Mouse (Mus musculus): ENCODE data around the gene Plcb3. TPM values are rescaled to one million over a fixed set of nuclear protein-coding genes. Genes with fewer than 3 reads are reported as not detected.
A peak's percentile ranks its signal among the peaks of the same experiment; 100 is the strongest.

Plcb3 gene
- polyA plus RNA-seq, 1 experiment from 2014 or later: 138 TPM

- no peak for DNase-seq (ENCODE audit: low spot score)
- Histone ChIP-seq H3K27ac (ENCODE audit: low read depth) (peak overlapping the region; percentile 47; the same call in 1 of the 2 replicates), H3K9ac (ENCODE audit: low read length) (no peak overlapping the region), H3K9me3 (ENCODE audit: control insufficient read depth, low read length) (no peaks in the 10 kb centered on the region), H3K4me2 (ENCODE audit: low read length) (no peak overlapping the region), H3K4me3 (ENCODE audit: low read depth, low read length) (no peak overlapping the region), H3K4me1 (replicated peaks; ENCODE audit: control insufficient read depth, insufficient read depth, low read length) (0 out of 2 replicates have a peak, but pooled peaks cover 6% of the 10 kb centered on the region), H3K27me3 (replicated peaks; ENCODE audit: control insufficient read depth, insufficient read depth, low read length) (no peaks in the 10 kb centered on the region), H3K36me3 (ENCODE audit: control insufficient read depth, insufficient read depth, low read length) (no peaks in the 10 kb centered on the region)
- 69% methylated on average over 9 of the region's 9 CpGs for WGBS
- ATAC-seq (replicated peaks; ENCODE audit: low FRiP score, low TSS enrichment, low read depth): no peak
Measured at GRCm38 (mm10) chr19:7006892-7007593, 30.8 kb upstream of the Plcb3 start.

- no peak overlapping the region for H3K4me2 ChIP-seq (ENCODE audit: low read length)
- ATAC-seq (replicated peaks; ENCODE audit: low FRiP score, low TSS enrichment, low read depth) (no peak), DNase-seq (ENCODE audit: low spot score) (no peak)
- H3K27me3 ChIP-seq (replicated peaks; ENCODE audit: control insufficient read depth, insufficient read depth, low read length): no peaks in the 10 kb centered on the region
- H3K9me3 ChIP-seq (ENCODE audit: control insufficient read depth, low read length): 0 out of 2 replicates have a peak, but pooled peaks cover 4% of the 10 kb centered on the region
- no peak overlapping the region for H3K27ac ChIP-seq (ENCODE audit: low read depth)
- H3K4me1 ChIP-seq (replicated peaks; ENCODE audit: control insufficient read depth, insufficient read depth, low read length): peaks cover 12% of the 10 kb centered on the region
- H3K36me3 ChIP-seq (ENCODE audit: control insufficient read depth, insufficient read depth, low read length): peaks cover 17% of the 10 kb centered on the region; the same call in 1 of the 2 replicates
- no peak overlapping the region for H3K4me3 ChIP-seq (ENCODE audit: low read depth, low read length)
- 89% methylated on average over 19 of the region's 19 CpGs for WGBS
- no peak overlapping the region for H3K9ac ChIP-seq (ENCODE audit: low read length)
Measured at GRCm38 (mm10) chr19:6999360-7000063, 23.2 kb upstream of the Plcb3 start.

DNA sequence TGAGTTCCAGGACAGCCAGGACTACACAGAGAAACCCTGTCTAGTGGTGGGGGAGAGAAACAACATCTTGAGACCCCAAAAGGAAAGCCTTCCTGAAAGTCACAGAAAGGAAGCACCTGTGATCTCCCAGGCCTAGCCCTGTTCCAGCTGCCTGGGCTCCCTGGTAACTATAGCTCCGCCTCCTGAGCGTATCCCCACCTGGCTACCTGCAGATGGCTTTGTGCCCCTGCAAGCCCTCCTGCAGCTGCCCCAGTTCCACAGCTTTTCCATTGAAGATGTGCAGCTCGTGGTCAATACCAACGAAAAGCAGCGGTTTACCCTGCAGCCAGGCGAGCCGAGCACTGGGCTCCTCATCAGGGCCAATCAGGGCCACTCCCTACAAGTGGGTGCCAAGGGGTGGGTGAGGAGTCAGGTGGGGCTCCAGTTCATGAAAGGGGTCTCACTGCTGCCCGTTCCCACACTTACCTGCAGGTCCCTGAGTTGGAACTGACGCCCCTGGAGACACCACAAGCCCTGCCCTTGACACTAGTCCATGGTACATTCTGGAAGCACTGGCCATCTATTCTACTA lies 21.5 kb upstream of the Plcb3 start:
- DNase-seq (ENCODE audit: low spot score): no peak
- no peak overlapping the region for H3K4me2 ChIP-seq (ENCODE audit: low read length)
- ATAC-seq (replicated peaks; ENCODE audit: low FRiP score, low TSS enrichment, low read depth): no peak
- no peak overlapping the region for H3K4me3 ChIP-seq (ENCODE audit: low read depth, low read length)
- H3K9me3 ChIP-seq (ENCODE audit: control insufficient read depth, low read length): 0 out of 2 replicates have a peak, but pooled peaks cover 4% of the 10 kb centered on the region
- no peak overlapping the region for H3K9ac ChIP-seq (ENCODE audit: low read length)
- 86% methylated on average over 9 of the region's 9 CpGs for WGBS
- peaks cover 12% of the 10 kb centered on the region for H3K4me1 ChIP-seq (replicated peaks; ENCODE audit: control insufficient read depth, insufficient read depth, low read length)
- H3K27ac ChIP-seq (ENCODE audit: low read depth): no peak overlapping the region
- peaks cover 17% of the 10 kb centered on the region; the same call in 1 of the 2 replicates for H3K36me3 ChIP-seq (ENCODE audit: control insufficient read depth, insufficient read depth, low read length)
- H3K27me3 ChIP-seq (replicated peaks; ENCODE audit: control insufficient read depth, insufficient read depth, low read length): no peaks in the 10 kb centered on the region

DNA sequence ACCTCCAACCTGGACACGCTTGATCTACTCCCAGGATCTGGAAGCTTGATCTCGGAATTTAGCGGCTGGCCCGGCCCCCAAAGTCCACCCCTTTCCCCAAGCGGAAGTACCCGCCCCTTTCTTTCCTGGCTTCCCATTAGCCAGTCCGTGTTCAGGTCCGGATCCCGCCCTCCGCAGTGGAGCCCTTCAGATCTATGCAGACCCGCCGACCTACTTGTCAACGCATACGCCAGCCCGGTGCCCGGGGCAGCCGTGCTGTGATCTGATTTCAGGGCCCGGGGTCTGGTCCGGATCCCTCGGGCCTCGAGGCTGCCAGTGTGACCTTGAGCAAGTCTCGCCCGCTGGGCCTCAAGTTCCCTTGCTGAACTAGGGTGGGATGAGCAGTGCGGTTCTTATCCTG lies 19.7 kb upstream of the Plcb3 start, which contains the start of the genes Nudt22 and Trpt1:
Nudt22 (minus strand) TSS at position 112 of the 400 bp plus-strand sequence.
Trpt1 (plus strand) TSS at position 126 of the 400 bp plus-strand sequence.
- Histone ChIP-seq H3K36me3 (ENCODE audit: control insufficient read depth, insufficient read depth, low read length) (peaks cover 17% of the 10 kb centered on the region; the same call in 1 of the 2 replicates), H3K4me2 (ENCODE audit: low read length) (peak within 1 kb of the TSS; percentile 89), H3K9me3 (ENCODE audit: control insufficient read depth, low read length) (0 out of 2 replicates have a peak, but pooled peaks cover 4% of the 10 kb centered on the region), H3K4me1 (replicated peaks; ENCODE audit: control insufficient read depth, insufficient read depth, low read length) (peaks cover 17% of the 10 kb centered on the region), H3K27ac (ENCODE audit: low read depth) (peak within 1 kb of the TSS; percentile 19; the same call in 1 of the 2 replicates), H3K9ac (ENCODE audit: low read length) (peak within 1 kb of the TSS; percentile 62), H3K27me3 (replicated peaks; ENCODE audit: control insufficient read depth, insufficient read depth, low read length) (no peaks in the 10 kb centered on the region), H3K4me3 (ENCODE audit: low read depth, low read length) (peak within 1 kb of the TSS; percentile 58)
- ATAC-seq (replicated peaks; ENCODE audit: low FRiP score, low TSS enrichment, low read depth) (peak; percentile 85), DNase-seq (ENCODE audit: low spot score) (peak; percentile 91)
- WGBS: under 1% methylated on average over 24 of the region's 24 CpGs

DNA sequence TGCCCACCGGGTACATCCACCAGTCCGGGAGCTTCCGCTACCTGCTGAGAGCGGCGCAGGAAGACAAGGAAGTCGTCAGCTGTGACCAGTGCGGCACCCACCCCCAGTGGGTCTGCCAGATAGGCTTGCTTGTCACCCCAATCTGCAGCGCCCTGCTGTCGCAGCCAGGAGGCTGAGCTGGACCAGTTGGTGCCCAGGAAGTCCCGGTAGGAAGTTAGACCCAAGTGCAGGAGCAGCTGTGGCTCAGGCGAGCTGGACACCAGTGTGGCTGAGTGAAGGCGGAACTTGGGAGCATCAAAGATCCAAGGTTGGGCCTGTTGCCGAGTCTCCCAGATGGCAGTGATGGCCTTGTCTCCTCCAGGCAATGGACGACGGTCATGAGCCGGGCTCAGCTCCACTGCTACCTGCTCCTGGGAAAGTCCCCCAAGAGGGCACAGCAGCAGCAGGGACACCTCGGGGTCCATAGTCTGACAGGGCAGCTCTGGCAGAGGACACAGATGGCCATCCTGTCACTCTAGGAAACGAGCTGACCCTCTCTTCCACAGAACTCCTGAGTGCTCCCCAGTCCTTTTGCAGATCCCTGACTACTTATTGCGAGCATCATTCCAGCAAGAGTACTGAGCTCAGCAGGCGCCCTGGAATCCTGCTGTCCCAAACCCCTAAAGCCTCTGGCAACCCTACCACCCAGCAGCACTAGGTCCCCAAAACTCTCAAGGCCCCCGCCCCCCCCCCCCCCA lies 19.2 kb upstream of the Plcb3 start:
- H3K4me3 ChIP-seq (ENCODE audit: low read depth, low read length): peak overlapping the region; percentile 58
- DNase-seq (ENCODE audit: low spot score) (peak; percentile 57), ATAC-seq (replicated peaks; ENCODE audit: low FRiP score, low TSS enrichment, low read depth) (no peak)
- peak overlapping the region; percentile 39 for H3K9ac ChIP-seq (ENCODE audit: low read length)
- peak overlapping the region; percentile 89 for H3K4me2 ChIP-seq (ENCODE audit: low read length)
- no peak overlapping the region for H3K27ac ChIP-seq (ENCODE audit: low read depth)
- H3K27me3 ChIP-seq (replicated peaks; ENCODE audit: control insufficient read depth, insufficient read depth, low read length): no peaks in the 10 kb centered on the region
- H3K36me3 ChIP-seq (ENCODE audit: control insufficient read depth, insufficient read depth, low read length): peaks cover 17% of the 10 kb centered on the region; the same call in 1 of the 2 replicates
- H3K9me3 ChIP-seq (ENCODE audit: control insufficient read depth, low read length): 0 out of 2 replicates have a peak, but pooled peaks cover 4% of the 10 kb centered on the region
- peaks cover 17% of the 10 kb centered on the region for H3K4me1 ChIP-seq (replicated peaks; ENCODE audit: control insufficient read depth, insufficient read depth, low read length)
- 52% methylated on average over 20 of the region's 21 CpGs for WGBS

- DNase-seq (ENCODE audit: low spot score) (no peak), ATAC-seq (replicated peaks; ENCODE audit: low FRiP score, low TSS enrichment, low read depth) (no peak)
- Histone ChIP-seq H3K9ac (ENCODE audit: low read length) (no peak overlapping the region), H3K4me1 (replicated peaks; ENCODE audit: control insufficient read depth, insufficient read depth, low read length) (peaks cover 17% of the 10 kb centered on the region), H3K27me3 (replicated peaks; ENCODE audit: control insufficient read depth, insufficient read depth, low read length) (no peaks in the 10 kb centered on the region), H3K27ac (ENCODE audit: low read depth) (no peak overlapping the region), H3K9me3 (ENCODE audit: control insufficient read depth, low read length) (0 out of 2 replicates have a peak, but pooled peaks cover under 1% of the 10 kb centered on the region), H3K4me2 (ENCODE audit: low read length) (no peak overlapping the region), H3K36me3 (ENCODE audit: control insufficient read depth, insufficient read depth, low read length) (peaks cover 11% of the 10 kb centered on the region; the same call in 1 of the 2 replicates), H3K4me3 (ENCODE audit: low read depth, low read length) (no peak overlapping the region)
- 86% methylated on average over 8 of the region's 8 CpGs for WGBS
Measured at GRCm38 (mm10) chr19:6994489-6994888, 18.2 kb upstream of the Plcb3 start.

- Histone ChIP-seq H3K9ac (ENCODE audit: low read length) (no peak overlapping the region), H3K27ac (ENCODE audit: low read depth) (no peak overlapping the region), H3K36me3 (ENCODE audit: control insufficient read depth, insufficient read depth, low read length) (peaks cover 7% of the 10 kb centered on the region; the same call in 1 of the 2 replicates), H3K9me3 (ENCODE audit: control insufficient read depth, low read length) (no peaks in the 10 kb centered on the region), H3K4me3 (ENCODE audit: low read depth, low read length) (no peak overlapping the region), H3K4me2 (ENCODE audit: low read length) (no peak overlapping the region), H3K4me1 (replicated peaks; ENCODE audit: control insufficient read depth, insufficient read depth, low read length) (peaks cover 17% of the 10 kb centered on the region), H3K27me3 (replicated peaks; ENCODE audit: control insufficient read depth, insufficient read depth, low read length) (no peaks in the 10 kb centered on the region)
- ATAC-seq (replicated peaks; ENCODE audit: low FRiP score, low TSS enrichment, low read depth) (no peak), DNase-seq (ENCODE audit: low spot score) (no peak)
- 85% methylated on average over 8 of the region's 8 CpGs for WGBS
Measured at GRCm38 (mm10) chr19:6994002-6994401, 17.7 kb upstream of the Plcb3 start.
